Mouse (Mus musculus) lung, embryonic 15.5 days (tissue): ENCODE results near the gene Grin1. TPM values are rescaled to one million over a fixed set of nuclear protein-coding genes. Genes with fewer than 3 reads are reported as not detected.

Experiments
- ATAC-seq: fragments of 200-750 bp; cut with Nextera tagmentation; 2 replicates; pipeline ENCODE4 v1.8.0; 2017; ENCODE audit warnings: moderate number of reproducible peaks, borderline replicate concordance; ENCODE audit not compliant: low FRiP score, low TSS enrichment; ENCODE audit errors: extremely low read depth
- H3K27ac ChIP-seq: fragments of 300-500 bp; sonication (generic); 2 replicates; pipeline ENCODE4 v1.5.1; 2015; ENCODE audit warnings: moderate library complexity, mild to moderate bottlenecking, inconsistent platforms
- H3K27me3 ChIP-seq: fragments of 300-500 bp; sonication (generic); 2 replicates; pipeline ENCODE4 v1.6.1; 2015; ENCODE audit warnings: inconsistent platforms
- H3K36me3 ChIP-seq: fragments of 300-500 bp; sonication (generic); 2 replicates; pipeline ENCODE4 v1.6.1; 2015; ENCODE audit warnings: inconsistent platforms
- H3K4me1 ChIP-seq: fragments of 300-500 bp; sonication (generic); 2 replicates; pipeline ENCODE4 v1.6.1; 2015; ENCODE audit warnings: inconsistent platforms
- H3K4me2 ChIP-seq: fragments of 300-500 bp; sonication (generic); 2 replicates; pipeline ENCODE4 v1.6.1; 2015; ENCODE audit warnings: inconsistent platforms, mild to moderate bottlenecking, moderate library complexity
- H3K4me3 ChIP-seq: fragments of 300-500 bp; sonication (generic); 2 replicates; pipeline ENCODE4 v1.5.1; 2015; ENCODE audit warnings: mild to moderate bottlenecking, inconsistent platforms
- H3K9ac ChIP-seq: fragments of 300-500 bp; sonication (generic); 2 replicates; pipeline ENCODE4 v1.6.1; 2015; ENCODE audit warnings: inconsistent platforms
- H3K9me3 ChIP-seq: fragments of 300-500 bp; sonication (generic); 2 replicates; pipeline ENCODE4 v1.6.1; 2016; ENCODE audit warnings: inconsistent platforms
- WGBS: fragments of 180-500 bp; shearing (Covaris S2); methylation state at CpG from one replicate; pipeline ENCODE4 v1.1.7; 2015; 5-methylcytosine and 5-hydroxymethylcytosine counted together
- polyA plus RNA-seq: library from polyadenylated mRNA; unstranded; fragments of >200 nt; fragmentation: Nextera tagmentation; extraction: Ambion mirVana; gene quantifications from 2 replicates; pipeline ENCODE4 v1.2.1, GENCODE M21; 2015

Gene Grin1
- 0.45 and 0.48 TPM in 2 replicates for polyA plus RNA-seq

DNA sequence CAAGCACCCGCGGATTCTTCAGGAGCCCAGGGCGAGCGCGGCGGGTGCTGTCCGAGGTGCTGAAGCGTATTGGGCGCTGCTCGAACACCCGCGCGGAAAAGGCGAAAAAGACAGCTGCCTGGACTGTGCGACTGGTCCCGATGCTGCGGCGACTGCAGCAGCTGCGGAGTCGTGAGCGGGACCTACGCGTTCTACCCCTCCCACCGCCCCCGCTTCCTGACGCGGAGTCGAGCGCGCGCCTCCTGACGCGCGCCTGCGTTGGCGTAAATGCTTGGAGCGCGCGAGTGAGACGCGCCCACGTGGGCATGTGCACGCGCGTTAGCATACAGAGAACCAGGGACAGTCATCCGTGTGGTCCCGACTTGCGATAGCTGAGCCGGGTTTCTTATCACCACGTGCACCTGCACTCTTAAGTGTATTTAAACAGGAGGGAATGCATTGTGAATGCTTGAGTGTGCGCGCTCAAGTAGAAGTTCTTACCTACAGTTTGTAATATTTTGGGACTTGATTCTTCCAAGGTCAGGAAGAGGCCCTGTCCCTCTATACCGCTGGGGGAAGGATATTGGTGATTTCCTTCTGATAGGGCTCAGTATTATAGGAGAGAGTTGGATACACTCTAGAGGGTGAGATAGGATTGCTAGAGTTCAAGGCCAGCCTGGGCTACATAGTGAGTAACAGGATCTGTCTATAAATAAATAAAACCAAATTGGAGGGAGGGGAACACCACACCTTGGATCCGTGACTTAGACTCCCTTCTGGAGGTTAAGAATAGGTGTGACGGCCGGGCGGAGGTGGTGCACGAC, at the start of gene Grin1:
Gene Grin1, minus strand, starts transcription at position 217 of the 803 bp plus-strand sequence.
- Histone ChIP-seq H3K36me3 (no peaks in the 10 kb centered on the region), H3K4me3 (peak within 1 kb of the TSS; percentile 26), H3K9me3 (no peaks in the 10 kb centered on the region), H3K9ac (no peak within 1 kb of the TSS), H3K27ac (no peak within 1 kb of the TSS), H3K4me1 (peaks cover 9% of the 10 kb centered on the region), H3K4me2 (peak within 1 kb of the TSS; percentile 54), H3K27me3 (peaks cover 55% of the 10 kb centered on the region)
- peak; percentile 27; the same call in 1 of the 2 replicates for ATAC-seq
- 9% methylated on average over 58 of the region's 58 CpGs for WGBS

DNA sequence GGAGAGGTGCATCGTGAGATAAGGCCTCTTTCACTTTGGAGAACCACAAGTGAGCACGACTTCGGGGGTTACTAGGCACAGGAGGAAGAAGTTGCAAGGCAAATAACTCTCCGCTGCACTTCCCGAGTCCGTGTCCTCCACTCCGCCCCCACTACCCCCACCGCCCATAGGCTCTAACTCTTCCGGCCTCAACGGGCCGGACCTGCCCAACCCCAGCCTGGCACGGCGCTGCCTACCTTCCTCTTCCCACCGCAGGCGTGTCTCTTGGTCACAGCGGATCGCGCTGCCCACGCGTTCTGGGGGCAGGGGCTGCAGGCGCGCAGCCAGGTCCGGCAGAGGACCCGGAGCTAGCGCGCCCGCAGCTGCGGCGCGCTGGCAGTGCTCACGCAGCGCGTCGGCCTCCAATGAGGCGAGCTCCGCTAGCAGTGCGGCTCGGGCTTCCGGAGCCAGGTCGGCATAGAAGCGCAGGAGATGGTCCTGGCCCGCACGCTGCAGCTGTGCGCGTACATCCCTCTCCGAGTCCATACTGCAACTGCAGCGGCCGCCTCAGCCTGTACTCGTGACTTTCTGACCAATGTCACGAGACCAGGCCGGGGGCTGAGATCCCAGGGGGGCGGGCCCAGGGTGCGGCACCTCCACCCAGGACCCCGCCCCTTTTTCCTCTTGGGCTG, 46.2 kb upstream of the Grin1 start, which contains the start of gene Uap1l1:
Gene Uap1l1, minus strand, starts transcription at position 592 of the 671 bp plus-strand sequence.
- under 1% methylated on average over 54 of the region's 54 CpGs for WGBS
- ATAC-seq = peak; percentile 89
- Histone ChIP-seq H3K4me3 (peak within 1 kb of the TSS; percentile 73), H3K27ac (peak within 1 kb of the TSS; percentile 24), H3K9ac (peak within 1 kb of the TSS; percentile 75), H3K4me2 (peak within 1 kb of the TSS; percentile 100), H3K4me1 (peaks cover 22% of the 10 kb centered on the region), H3K36me3 (no peaks in the 10 kb centered on the region), H3K9me3 (no peaks in the 10 kb centered on the region), H3K27me3 (peaks cover 17% of the 10 kb centered on the region)

GRCm38 (mm10) chr2:25364761-25365090, 45.7 kb upstream of the Grin1 start:
- Histone ChIP-seq H3K36me3 (no peaks in the 10 kb centered on the region), H3K4me2 (peak overlapping the region; percentile 100), H3K4me3 (peak overlapping the region; percentile 73), H3K27me3 (peaks cover 17% of the 10 kb centered on the region), H3K9ac (peak overlapping the region; percentile 75), H3K4me1 (peaks cover 22% of the 10 kb centered on the region), H3K27ac (peak overlapping the region; percentile 24; the same call in 1 of the 2 replicates), H3K9me3 (no peaks in the 10 kb centered on the region)
- ATAC-seq = no peak; the same call in 1 of the 2 replicates
- 25% methylated on average over 9 of the region's 9 CpGs for WGBS

DNA sequence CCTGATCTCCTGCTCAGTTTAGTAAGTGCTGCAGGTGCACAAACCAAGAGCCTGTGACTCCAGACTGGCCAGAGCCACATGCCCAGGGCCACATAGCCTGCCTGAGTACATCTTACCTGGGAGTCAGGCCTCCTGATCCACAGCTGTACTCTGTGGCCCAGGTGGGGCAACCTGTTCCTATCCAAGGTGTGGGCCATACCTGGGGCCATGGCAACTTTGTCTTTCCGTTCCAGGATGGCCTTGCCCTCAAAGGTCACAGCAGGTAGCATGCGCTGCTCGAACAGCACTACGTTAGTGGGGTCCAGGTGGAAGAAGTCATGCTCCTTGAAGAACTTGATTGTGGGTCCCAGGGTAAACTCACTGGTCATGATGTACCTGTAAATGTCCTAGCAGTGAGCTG, 45.3 kb upstream of the Grin1 start:
- peak overlapping the region; percentile 100 for H3K4me2 ChIP-seq
- peak overlapping the region; percentile 73; the same call in 1 of the 2 replicates for H3K4me3 ChIP-seq
- H3K27me3 ChIP-seq = peaks cover 17% of the 10 kb centered on the region
- peaks cover 22% of the 10 kb centered on the region for H3K4me1 ChIP-seq
- 82% methylated on average over 4 of the region's 4 CpGs for WGBS
- no peaks in the 10 kb centered on the region for H3K9me3 ChIP-seq
- no peak overlapping the region for H3K9ac ChIP-seq
- ATAC-seq = no peak
- H3K36me3 ChIP-seq = no peaks in the 10 kb centered on the region
- no peak overlapping the region for H3K27ac ChIP-seq

DNA sequence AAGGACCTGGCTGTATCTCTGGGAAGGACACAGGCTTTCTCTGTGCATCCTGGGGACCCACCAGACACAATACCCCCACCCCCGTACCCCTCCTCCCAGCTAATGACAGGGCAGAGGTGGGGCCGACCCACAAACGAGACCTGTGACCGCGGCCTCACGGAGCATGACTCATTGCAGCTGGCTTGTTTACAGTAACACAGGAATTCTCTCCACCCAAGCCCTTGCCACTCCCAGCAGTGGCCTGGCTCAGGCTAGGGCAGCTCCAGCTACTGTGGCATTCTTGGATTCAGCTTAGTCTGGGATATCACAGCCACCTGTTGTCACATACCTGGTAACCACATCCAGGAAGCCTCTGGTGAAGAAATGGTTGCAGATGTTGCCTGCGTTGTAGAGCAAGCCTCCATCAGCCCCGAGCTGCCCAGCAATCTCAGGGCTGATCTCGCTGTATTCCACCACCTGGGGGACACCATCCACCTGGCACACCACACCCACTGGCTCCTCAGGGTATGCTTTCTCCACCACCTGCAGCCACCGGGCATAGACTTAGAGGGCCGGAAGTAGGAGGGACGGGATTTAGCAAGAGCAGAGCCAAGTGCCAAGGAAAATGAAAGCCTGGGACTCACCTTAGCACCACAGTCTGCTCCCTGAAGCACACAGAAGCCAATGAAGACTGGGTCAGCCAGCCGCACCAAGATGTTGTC, 44.6 kb upstream of the Grin1 start:
- ATAC-seq = no peak
- Histone ChIP-seq H3K9ac (no peak overlapping the region), H3K4me2 (no peak overlapping the region), H3K4me3 (no peak overlapping the region), H3K27me3 (peaks cover 17% of the 10 kb centered on the region), H3K4me1 (peaks cover 22% of the 10 kb centered on the region), H3K36me3 (no peaks in the 10 kb centered on the region), H3K9me3 (no peaks in the 10 kb centered on the region), H3K27ac (no peak overlapping the region)
- 42% methylated on average over 13 of the region's 13 CpGs for WGBS

- H3K9ac ChIP-seq = no peak overlapping the region
- WGBS = 70% methylated on average over 4 of the region's 4 CpGs
- H3K4me3 ChIP-seq = no peak overlapping the region
- H3K36me3 ChIP-seq = no peaks in the 10 kb centered on the region
- no peak for ATAC-seq
- H3K27me3 ChIP-seq = peaks cover 11% of the 10 kb centered on the region; the same call in 1 of the 2 replicates
- H3K4me1 ChIP-seq = peaks cover 33% of the 10 kb centered on the region
- H3K27ac ChIP-seq = no peak overlapping the region
- H3K4me2 ChIP-seq = no peak overlapping the region
- H3K9me3 ChIP-seq = no peaks in the 10 kb centered on the region
These were observed 40.9 kb upstream of the Grin1 start for GRCm38 (mm10) chr2:25359848-25360247.

DNA sequence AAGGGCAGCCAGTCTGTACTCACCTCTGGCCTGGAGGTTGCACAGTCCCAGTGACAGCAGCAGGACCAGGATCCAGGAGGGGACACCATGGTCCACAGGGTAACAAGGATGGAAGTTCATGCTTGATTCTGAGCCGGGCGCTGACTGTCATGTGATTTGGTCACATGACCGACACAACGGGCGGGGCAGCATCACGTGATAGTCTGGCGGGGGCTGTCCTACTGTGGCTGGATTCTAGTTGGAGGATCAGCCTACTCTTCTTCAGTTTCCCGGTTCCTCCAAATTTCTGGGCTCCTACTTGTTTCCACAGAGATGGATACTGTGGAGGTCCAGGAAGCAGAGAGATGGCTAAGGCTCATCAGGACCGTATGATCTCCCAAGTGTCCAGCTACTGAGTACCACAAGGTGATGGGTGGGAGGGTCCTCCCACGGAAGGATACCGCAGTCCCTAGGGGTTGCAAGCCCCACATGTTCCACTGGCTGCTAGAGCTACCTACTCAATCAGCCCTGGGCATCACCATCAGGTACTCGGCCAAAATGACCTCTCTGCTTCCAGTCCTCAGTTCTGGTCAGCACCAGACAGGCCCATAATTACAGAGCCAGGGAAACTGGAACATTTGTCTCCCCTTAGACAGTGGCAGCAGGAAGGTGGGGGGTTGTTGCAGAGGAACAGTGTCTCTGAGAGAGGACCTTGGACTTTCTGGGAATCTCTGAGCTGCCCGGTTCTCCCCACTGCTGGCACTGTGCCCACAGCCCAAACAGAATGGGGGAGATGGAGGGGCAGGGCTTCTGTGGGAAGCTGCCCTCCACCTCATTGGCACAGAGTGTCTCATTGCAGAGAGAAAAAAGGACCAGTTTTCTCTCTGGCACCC, 37.5 kb upstream of the Grin1 start, which contains the start of gene Dpp7:
Gene Dpp7, minus strand, starts transcription at position 152 of the 872 bp plus-strand sequence.
- Histone ChIP-seq H3K27me3 (no peaks in the 10 kb centered on the region), H3K36me3 (peaks cover 17% of the 10 kb centered on the region), H3K9ac (peak within 1 kb of the TSS; percentile 51), H3K9me3 (no peaks in the 10 kb centered on the region), H3K27ac (no peak within 1 kb of the TSS), H3K4me1 (peaks cover 20% of the 10 kb centered on the region), H3K4me2 (peak within 1 kb of the TSS; percentile 86), H3K4me3 (peak within 1 kb of the TSS; percentile 48)
- WGBS = 3% methylated on average over 13 of the region's 13 CpGs
- ATAC-seq = peak; percentile 73

- Histone ChIP-seq H3K36me3 (peaks cover 25% of the 10 kb centered on the region), H3K4me1 (peaks cover 20% of the 10 kb centered on the region), H3K27me3 (no peaks in the 10 kb centered on the region), H3K4me2 (peak overlapping the region; percentile 86), H3K27ac (no peak overlapping the region), H3K9me3 (no peaks in the 10 kb centered on the region), H3K9ac (peak overlapping the region; percentile 35; the same call in 1 of the 2 replicates), H3K4me3 (peak overlapping the region; percentile 48)
- no peak for ATAC-seq
- 31% methylated on average over 18 of the region's 18 CpGs for WGBS
These were observed 36.6 kb upstream of the Grin1 start for GRCm38 (mm10) chr2:25355419-25356066.

- Histone ChIP-seq H3K27ac (no peak overlapping the region), H3K9me3 (no peaks in the 10 kb centered on the region), H3K4me2 (no peak overlapping the region), H3K9ac (no peak overlapping the region), H3K27me3 (no peaks in the 10 kb centered on the region), H3K4me1 (peaks cover 20% of the 10 kb centered on the region), H3K4me3 (no peak overlapping the region), H3K36me3 (peaks cover 39% of the 10 kb centered on the region)
- no peak for ATAC-seq
- WGBS = 77% methylated on average over 6 of the region's 6 CpGs
These were observed 35.2 kb upstream of the Grin1 start for GRCm38 (mm10) chr2:25354211-25354610.

- H3K9me3 ChIP-seq = no peaks in the 10 kb centered on the region
- peaks cover 7% of the 10 kb centered on the region for H3K4me1 ChIP-seq
- H3K4me2 ChIP-seq = no peak overlapping the region
- H3K9ac ChIP-seq = no peak overlapping the region
- H3K36me3 ChIP-seq = peaks cover 71% of the 10 kb centered on the region
- 94% methylated on average over 3 of the region's 3 CpGs for WGBS
- no peak for ATAC-seq
- H3K4me3 ChIP-seq = no peak overlapping the region
- H3K27ac ChIP-seq = no peak overlapping the region
- no peaks in the 10 kb centered on the region for H3K27me3 ChIP-seq
These were observed 31.7 kb upstream of the Grin1 start for GRCm38 (mm10) chr2:25350701-25351100.
